Mouse (Mus musculus) central nervous system, embryonic 18 days (tissue): ENCODE results near the gene Syndig1. TPM values are rescaled to one million over a fixed set of nuclear protein-coding genes. Genes with fewer than 3 reads are reported as not detected.

Source experiments
- polyA plus RNA-seq: library from polyadenylated mRNA; depleted of rRNA; stranded (reverse); fragments of >200 nt; gene quantifications from 2 replicates; pipeline ENCODE4 v1.2.3, GENCODE M21; 2012; rRNA removed

Gene Syndig1
- 23.1 and 26.1 TPM in 2 replicates for polyA plus RNA-seq

GRCm38 (mm10) chr2:149828911-149829310 is at the start of gene Syndig1:
Gene Syndig1, plus strand, starts transcription at chr2:149829211.

DNA sequence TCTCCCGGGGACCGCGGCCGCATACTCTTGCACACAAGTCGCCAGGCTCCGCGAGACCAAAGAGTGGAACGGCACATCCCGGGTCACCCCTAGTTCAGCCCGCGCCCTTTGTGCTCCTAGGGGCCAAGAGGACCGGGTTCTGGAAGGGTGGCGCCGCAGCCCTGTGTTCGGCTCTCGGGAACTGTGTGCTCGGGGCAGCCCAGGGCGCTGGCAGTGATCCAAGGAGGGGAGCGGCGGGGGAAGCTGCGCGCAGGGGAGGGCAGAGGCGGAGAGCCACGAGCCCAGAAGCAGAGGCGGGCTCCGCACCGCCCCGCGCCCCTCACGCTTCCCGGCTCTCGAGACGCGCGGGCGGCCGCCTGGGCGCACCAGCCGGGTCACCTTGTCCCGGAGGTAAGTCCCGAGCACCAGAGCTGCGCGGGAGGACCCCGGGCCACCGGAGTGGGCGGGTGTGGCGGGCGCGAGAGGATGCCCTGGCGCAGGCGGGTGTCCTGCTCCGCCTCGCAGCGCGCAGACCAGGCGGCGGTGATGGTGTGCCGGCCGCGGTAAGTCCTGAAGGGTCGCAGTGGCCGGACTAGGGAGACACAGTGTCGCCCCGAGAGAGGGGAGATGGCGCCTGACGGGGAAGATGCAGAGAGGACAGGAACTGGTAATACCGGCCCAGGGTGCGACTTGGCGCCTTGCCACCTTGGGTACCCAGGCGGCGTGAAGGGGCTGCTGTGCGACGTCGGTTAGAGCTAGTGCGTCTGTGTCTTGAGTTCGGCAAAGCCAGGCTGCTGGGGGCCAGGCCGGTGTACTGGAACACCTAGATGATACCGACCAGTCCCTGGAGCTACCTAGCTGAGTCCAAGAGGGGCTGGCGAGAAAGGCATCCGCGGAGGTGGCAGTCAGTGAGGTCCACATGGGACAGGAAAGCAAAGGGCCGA is 1.8 kb downstream of the Syndig1 start, which contains the start of gene C530025M09Rik:
Gene C530025M09Rik (minus strand): TSS at position 678 of the 923 bp plus-strand sequence.

Other genes with a start within 250 kb of the Syndig1 start
- gene C530025M09Rik, start 2.0 kb downstream of the Syndig1 start, polyA plus RNA-seq = 0.20 and 0.34 TPM in 2 replicates